8 mouse cellular contexts compared by ENCODE assay signal in genomic region chr14:122013417-122013951, GRCm38 (mm10). TPM values are rescaled to one million over a fixed set of nuclear protein-coding genes. Genes with fewer than 3 reads are reported as not detected.
DNase-seq lines count a peak whose midpoint lies in the region; ATAC-seq lines count a peak whose summit lies in the region.
"Had no signal": no experiment of that assay in that cellular context is flagged by ENCODE, and none has a peak within 500 bp of the region (broad histone marks: within the 10 kb centered on the region; RNA-seq: fewer than 3 reads in every experiment).

No protein-coding gene starts in this region.

- no peaks in the 10 kb centered on the region for H3K27me3 ChIP-seq in megakaryocyte, embryonic 14.5 days (replicated peaks)
- H3K27me3 ChIP-seq in intestine, embryonic 15.5 days (replicated peaks) = no peaks in the 10 kb centered on the region
- H3K27me3 ChIP-seq: limb, embryonic 15.5 days had no signal

- 65% methylated on average over 14 of the region's 14 CpGs for WGBS in intestine, embryonic 15.5 days

- H3K4me3 ChIP-seq in megakaryocyte, embryonic 14.5 days (replicated peaks) = peak overlapping the region; percentile 85
- no peak overlapping the region for H3K4me3 ChIP-seq in intestine, embryonic 15.5 days (replicated peaks)
- H3K4me3 ChIP-seq: limb, embryonic 15.5 days had no signal

- no peak for ATAC-seq in inflammation-experienced regulatory T-cells, adult 6 months
- no peak for ATAC-seq in intestine, embryonic 15.5 days

- H3K9me3 ChIP-seq in megakaryocyte, embryonic 14.5 days = no peaks in the 10 kb centered on the region
- no peaks in the 10 kb centered on the region for H3K9me3 ChIP-seq in intestine, embryonic 15.5 days
- H3K9me3 ChIP-seq: limb, embryonic 15.5 days had no signal

- intact Hi-C loops in heart, postnatal 25 days (cut with DNase I) = no loop called here

- no peak overlapping the region for H3K27ac ChIP-seq in intestine, embryonic 15.5 days
- H3K27ac ChIP-seq: limb, embryonic 15.5 days had no signal

- peaks cover 63% of the 10 kb centered on the region for H3K36me3 ChIP-seq in megakaryocyte, embryonic 14.5 days (replicated peaks; ENCODE audit: low read length)
- H3K36me3 ChIP-seq in intestine, embryonic 15.5 days = 0 out of 2 replicates have a peak, but pooled peaks cover 3% of the 10 kb centered on the region

- no peak overlapping the region for H3K4me2 ChIP-seq in intestine, embryonic 15.5 days (replicated peaks)
- H3K4me2 ChIP-seq: limb, embryonic 15.5 days had no signal

- H3K9ac ChIP-seq in intestine, embryonic 15.5 days = no peak overlapping the region
- H3K9ac ChIP-seq: limb, embryonic 15.5 days had no signal

- peak; percentile 66 to 70 for DNase-seq in spleen, adult 18-20 months
- DNase-seq in spleen, adult 12 weeks (ENCODE audit: low spot score) = no peak
- peak; percentile 36 for DNase-seq in heart, postnatal 25 days (ENCODE audit: low spot score)
- no peak for DNase-seq in right cerebral cortex, adult 18-20 months

- H3K4me1 ChIP-seq in megakaryocyte, embryonic 14.5 days = peaks cover 79% of the 10 kb centered on the region
- no peaks in the 10 kb centered on the region for H3K4me1 ChIP-seq in intestine, embryonic 15.5 days (replicated peaks)

RNA-seq across cellular contexts. Expression of gene Timm8a2, which starts 21.0 kb away (rescaled TPM):
- not detected for total RNA-seq in heart, postnatal 25 days (2021)
- polyA plus RNA-seq in megakaryocyte, embryonic 14.5 days (2012; ENCODE audit: insufficient read depth, low replicate concordance) = not detected in 2 replicates
- polyA plus RNA-seq in inflammation-experienced regulatory T-cells, adult 6 months (2017; shearing (Covaris generic)) = not detected
- not detected in 2 replicates for polyA plus RNA-seq in intestine, embryonic 15.5 days (2015; fragmentation: Nextera tagmentation; extraction: Ambion mirVana)
- polyA plus RNA-seq: limb, embryonic 15.5 days had no signal

RNA-seq across cellular contexts. Expression of gene Gpr183, which starts 48.5 kb away (rescaled TPM):
- 1 to 10 TPM; 1.4 to 1.6 TPM for total RNA-seq in heart, postnatal 25 days (2021)
- 0.89 TPM in 1 of 2 replicates, not detected in the other for polyA plus RNA-seq in megakaryocyte, embryonic 14.5 days (2012; ENCODE audit: insufficient read depth, low replicate concordance)
- polyA plus RNA-seq in inflammation-experienced regulatory T-cells, adult 6 months (2017; shearing (Covaris generic)) = 100 to 1,000 TPM; 108 to 142 (median 140) TPM
- polyA plus RNA-seq in intestine, embryonic 15.5 days (2015; fragmentation: Nextera tagmentation; extraction: Ambion mirVana) = 3.7 TPM in 2 replicates

Comparison
In these comparisons a context has a peak if more than half of its experiments do, and no peak if none do; other contexts are left out.
1. DNase-seq: peak in spleen, adult 18-20 months (2 of 2) and heart, postnatal 25 days (single experiment); none in spleen, adult 12 weeks (single experiment) and right cerebral cortex, adult 18-20 months (single experiment).
2. RNA of gene Gpr183, which starts 48.5 kb away (polyA plus RNA-seq): 108 to 142 TPM in inflammation-experienced regulatory T-cells, adult 6 months; 3.7 TPM in intestine, embryonic 15.5 days and 0.89 TPM in megakaryocyte, embryonic 14.5 days; every median in the first group is over 10 times any median in the second.